Mouse (Mus musculus) C2C12 (cell line): ENCODE data around the gene Hoxd8.

ENCODE experiments used
- CTCF ChIP-seq: IDR thresholded peaks from one replicate; pipeline ENCODE4 v1.5.1; 2011; ENCODE audit not compliant: control insufficient read depth, insufficient read depth, insufficient read length
- FOSL1 ChIP-seq: IDR thresholded peaks from one replicate; pipeline ENCODE4 v1.8.0; 2011; ENCODE audit warnings: mild to moderate bottlenecking, low read length; ENCODE audit not compliant: poor library complexity, insufficient read depth, severe bottlenecking
- MAX ChIP-seq: IDR thresholded peaks from one replicate; pipeline ENCODE4 v1.6.1; 2011; ENCODE audit warnings: mild to moderate bottlenecking, control low read depth
- MYOD1 ChIP-seq: IDR thresholded peaks from one replicate; pipeline ENCODE4 v1.6.1; 2011; ENCODE audit warnings: low read depth; ENCODE audit not compliant: control insufficient read depth, insufficient read length
- MYOG ChIP-seq: IDR thresholded peaks from one replicate; pipeline ENCODE4 v1.6.1; 2011; ENCODE audit not compliant: control insufficient read depth, insufficient read length; ENCODE audit errors: extremely low read depth
- USF1 ChIP-seq: IDR thresholded peaks from one replicate; pipeline ENCODE4 v1.6.1; 2011; ENCODE audit warnings: low read depth, mild to moderate bottlenecking, control low read depth, moderate library complexity

DNA sequence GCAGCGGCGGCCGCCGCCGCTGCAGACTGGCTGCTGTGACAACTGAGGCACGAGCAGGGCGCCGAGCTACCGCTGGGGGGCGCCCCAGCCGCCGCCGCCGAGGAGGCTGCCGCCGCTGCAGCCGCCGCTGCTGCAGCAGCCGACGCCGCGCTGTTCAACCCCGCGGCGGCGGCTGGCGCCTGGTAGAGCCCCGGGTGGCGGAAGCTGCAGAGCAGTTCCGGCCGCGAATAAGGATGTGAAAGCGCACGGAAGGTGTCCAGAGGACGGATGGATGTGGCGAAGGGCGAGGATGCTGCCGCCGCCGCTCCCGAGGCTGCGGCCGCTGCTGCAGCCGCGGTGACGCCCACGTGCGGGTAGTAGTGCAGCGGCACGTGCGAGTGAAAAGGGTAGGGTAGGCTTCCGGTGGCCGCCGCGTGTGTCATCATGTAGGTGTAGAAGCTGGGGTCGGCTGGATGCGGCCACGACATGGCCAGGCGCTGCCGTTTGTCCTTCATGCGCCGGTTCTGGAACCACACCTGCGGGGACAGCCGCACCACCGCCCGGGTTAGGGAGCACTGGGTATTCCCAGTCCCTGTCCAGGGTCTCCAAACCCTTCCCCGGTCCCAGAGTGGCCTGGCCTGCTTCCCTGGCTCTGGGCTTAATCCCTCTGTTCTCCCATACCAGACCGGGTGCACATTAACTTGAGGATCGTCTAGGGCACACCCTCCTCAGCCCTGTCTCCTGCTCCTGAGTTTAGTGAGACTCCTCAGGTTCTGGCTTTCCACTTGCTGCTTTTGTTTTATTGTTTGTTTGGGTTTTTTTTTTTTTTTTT, 48.4 kb upstream of the Hoxd8 start:
- TF ChIP-seq CTCF = no peak
- no peak for TF ChIP-seq MAX
- TF ChIP-seq MYOG = no peak
- TF ChIP-seq USF1 = no peak
- no peak for TF ChIP-seq MYOD1
- TF ChIP-seq FOSL1 = no peak
